Mouse (Mus musculus): ENCODE data around the gene Fchsd2.

GRCm38 (mm10) chr7:101134117-101134516 is 41.5 kb downstream of the Fchsd2 start:
- TF ChIP-seq POLR2A (IDR thresholded peaks at IDR 0.05; ENCODE audit: insufficient read depth, low read length) (no peak), CTCF (IDR thresholded peaks at IDR 0.05; ENCODE audit: low read depth, low read length) (no peak), EP300 (IDR thresholded peaks at IDR 0.05; ENCODE audit: insufficient read depth, low read depth, low read length) (no peak)
